Mouse (Mus musculus) 416B (cell line): ENCODE results near the gene Znhit1.

Experiments
- DNase-seq: peaks from one replicate; pipeline ENCODE4 v3.0.0; 2011; ENCODE audit warnings: low read depth

The Znhit1 gene

DNA sequence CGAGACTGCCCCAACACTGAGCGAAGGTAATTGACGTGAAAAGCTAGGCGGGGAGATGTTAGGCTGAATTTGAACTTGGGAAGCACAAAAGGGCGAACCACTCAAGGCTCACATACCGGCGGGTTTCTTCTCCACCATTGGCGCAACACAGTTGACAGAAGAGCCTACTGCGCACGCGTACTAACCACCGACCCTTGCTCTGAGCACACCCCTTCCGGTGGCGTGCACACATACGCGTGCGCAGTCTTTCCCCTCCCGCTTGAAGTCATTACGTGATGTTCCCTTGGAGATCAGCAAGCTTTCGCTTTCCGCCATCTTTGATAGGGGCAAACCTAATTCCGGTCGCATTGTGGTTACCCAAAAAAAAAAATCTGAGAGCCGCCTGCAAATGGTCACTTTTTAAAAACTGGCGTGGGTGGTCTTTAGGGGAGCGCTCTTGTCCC lies 1.1 kb downstream of the Znhit1 start, which contains the start of gene Plod3:
TSS of gene Plod3 (plus strand) at position 325 of the 443 bp plus-strand sequence.
- peak; percentile 99 for DNase-seq

DNA sequence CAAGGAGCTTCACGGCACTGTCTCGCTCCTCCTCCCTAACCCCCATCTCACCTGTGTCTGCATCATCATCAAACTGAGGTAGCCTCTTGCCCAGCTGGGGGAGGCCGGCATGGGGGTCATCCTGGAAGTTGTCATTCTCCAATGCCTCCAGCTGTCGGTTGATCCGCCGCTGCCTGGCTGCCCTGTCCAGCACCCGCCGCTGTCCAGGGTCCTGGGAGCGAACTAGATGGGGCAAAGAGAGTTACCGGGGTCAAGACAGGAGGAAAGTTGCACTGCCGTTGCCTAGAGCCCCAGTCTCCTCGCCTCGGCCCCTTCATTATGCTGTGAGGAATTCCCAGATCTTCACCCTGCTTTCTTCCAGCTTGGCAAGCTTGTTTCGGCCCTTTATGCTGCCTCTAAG lies 3.0 kb downstream of the Znhit1 start:
- no peak for DNase-seq

DNA sequence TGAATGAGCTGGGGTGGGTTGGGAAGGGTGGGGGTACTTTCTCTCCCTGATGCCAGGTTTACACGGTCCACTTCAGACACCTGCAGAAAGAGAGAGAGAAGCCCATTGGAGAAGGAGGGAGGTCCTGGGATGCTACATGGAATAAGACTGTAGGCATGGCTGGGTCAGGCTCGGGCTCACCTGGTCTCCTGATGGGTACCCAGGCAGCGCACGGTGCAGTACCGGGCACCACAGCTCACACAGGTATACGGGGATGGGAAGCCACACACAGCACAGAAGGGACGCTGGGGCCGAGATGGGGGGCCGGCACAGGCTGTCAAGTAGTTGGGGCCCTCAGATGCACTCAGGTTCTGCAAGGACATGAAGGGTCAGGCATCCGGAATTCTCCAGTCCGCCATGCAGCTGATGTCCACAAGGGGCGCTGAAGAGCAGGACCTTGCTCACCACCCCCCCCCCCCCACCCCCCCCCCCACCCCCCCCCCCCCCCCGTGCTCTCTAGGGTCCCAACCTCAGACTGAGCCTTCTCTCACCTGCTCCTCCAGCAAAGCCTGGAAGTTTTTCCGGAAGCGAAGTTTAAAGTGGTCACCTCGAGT lies 5.4 kb downstream of the Znhit1 start:
- DNase-seq = no peak

DNA sequence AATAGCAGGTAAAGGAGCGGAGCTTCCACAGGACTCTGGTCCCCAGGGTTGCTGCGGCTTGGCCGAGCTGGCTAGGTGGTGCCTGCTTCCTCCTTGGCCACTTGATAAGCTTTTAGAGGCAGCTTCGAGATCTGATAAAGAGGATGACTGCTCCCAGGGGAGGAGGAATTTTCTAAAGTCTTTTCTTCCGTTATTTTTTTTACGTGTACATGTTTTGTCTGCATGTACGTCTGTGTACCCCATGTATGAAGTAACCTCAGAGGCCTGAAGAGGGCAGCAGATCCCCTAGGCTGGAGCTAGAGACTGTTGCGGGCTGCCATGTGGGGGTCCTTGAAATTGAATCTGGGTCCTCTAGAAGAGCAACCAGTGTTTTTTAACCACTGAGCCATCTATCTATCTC lies 6.8 kb downstream of the Znhit1 start:
- no peak for DNase-seq

GRCm38 (mm10) chr5:136979762-136980161 lies 8.1 kb downstream of the Znhit1 start:
- peak; percentile 67 for DNase-seq

DNA sequence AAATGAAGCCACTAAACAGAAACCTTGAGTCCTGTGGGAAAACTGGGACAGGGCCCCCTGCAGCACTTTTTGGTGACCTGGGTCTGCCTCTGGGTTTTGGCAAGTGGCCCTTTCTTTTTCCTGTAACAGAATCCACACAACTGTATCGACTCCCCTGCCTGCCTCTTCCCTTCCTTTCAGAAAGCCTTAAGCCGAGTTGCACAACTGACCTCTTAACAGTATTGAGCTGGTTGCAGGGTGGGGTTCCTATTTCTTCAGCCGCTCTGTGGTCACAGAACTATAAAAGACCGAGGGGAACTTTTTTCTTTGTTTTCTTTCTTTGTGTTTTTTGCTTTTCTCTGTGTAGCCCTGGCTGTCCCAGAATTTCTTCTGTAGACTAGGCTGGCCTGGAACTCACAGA lies 10.1 kb downstream of the Znhit1 start:
- peak; percentile 89 for DNase-seq

- peak; percentile 82 for DNase-seq
Observed at GRCm38 (mm10) chr5:136973670-136974069, 14.2 kb downstream of the Znhit1 start.

DNA sequence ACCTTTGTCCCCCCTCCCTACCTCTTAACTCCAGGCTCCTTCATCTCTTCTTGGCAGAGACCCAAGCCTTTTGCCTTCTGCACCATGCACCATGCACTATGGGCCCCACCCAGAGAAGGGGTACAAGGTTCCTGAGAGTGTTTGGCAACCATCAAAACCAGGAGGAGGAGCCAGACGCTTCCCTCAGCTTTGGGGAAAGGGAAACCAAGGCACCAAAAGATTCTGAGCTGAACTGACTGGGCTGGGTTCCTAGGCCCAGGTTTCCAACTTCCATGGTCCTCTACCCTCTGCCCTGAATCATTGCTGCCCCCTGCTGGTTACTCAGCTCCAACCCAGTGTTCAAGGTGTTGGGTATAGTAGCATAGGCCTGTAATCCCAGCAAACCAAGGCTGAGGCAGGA lies 17.1 kb downstream of the Znhit1 start:
- peak; percentile 81 for DNase-seq

DNA sequence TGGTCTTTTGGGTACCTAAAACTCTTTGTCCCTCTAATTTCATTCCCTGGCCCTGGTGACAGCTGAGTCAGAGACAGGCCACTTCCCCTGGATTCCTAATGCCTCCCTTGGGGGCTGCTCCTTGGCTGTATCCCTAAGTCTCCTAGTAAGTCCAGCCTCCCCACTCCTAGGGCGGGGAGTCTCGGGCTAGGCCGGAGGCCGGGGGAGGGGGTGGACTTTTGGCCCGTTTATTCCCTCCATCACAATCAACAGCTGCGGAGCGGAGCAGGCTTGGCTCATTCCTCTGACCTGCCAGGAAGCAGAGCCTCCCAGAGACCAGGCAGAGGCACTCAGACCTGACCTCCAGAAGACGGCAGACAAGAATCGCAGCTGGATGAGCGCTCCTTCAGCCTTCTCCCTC lies 20.2 kb downstream of the Znhit1 start:
- no peak for DNase-seq

- DNase-seq = no peak
Observed at GRCm38 (mm10) chr5:136966861-136967455, 20.9 kb downstream of the Znhit1 start.

- no peak for DNase-seq
Observed at GRCm38 (mm10) chr5:136966331-136966730, 21.5 kb downstream of the Znhit1 start, which contains the start of gene Cldn15. Gene Cldn15, plus strand, starts transcription at chr5:136966616.

DNA sequence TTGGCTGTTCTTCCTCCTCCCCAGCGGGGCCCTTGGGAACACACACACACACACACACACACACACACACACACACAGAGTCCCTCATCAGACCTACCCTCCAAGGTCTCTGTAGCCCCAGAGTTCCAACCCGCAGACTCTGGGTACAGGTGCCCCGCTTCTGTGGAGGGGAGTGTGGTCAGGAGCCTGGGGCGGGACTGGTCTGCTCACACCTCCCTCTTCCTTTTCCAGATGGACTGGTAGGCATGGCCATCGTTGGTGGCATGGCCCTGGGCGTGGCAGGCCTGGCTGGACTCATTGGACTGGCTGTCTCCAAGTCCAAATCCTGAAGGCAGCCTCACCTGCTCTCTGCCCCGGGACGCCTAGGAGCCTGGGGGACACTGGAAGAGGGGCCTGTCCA lies 22.1 kb downstream of the Znhit1 start:
- DNase-seq = no peak

- DNase-seq = no peak
Observed at GRCm38 (mm10) chr5:136965210-136965609, 22.6 kb downstream of the Znhit1 start.

DNA sequence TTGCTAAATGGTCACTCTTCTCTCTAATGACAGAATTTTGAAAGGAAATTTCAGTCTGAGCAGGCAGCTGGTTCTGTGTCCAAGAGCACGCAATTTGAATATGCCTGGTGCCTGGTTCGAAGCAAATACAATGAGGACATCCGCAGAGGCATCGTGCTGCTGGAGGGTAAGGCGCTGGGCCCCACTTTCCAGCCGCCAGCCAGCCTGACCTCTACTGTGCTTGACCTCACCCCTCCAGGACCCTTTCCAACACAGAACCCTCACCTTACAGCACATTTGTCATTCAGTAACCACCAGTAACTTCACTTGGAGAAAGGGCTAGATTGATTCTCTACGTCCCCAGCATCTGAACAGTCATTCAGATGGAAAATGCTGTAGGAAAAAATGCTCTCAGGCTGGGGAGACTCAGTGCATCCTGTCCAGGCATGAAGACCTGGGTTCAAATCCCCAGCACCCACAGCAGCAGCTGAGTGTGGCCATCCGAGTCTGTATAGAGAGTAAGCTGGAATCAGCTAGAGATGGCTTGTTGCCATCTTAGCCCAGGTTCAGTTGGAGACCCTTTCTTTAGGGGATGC lies 24.8 kb downstream of the Znhit1 start:
- no peak for DNase-seq

- peak; percentile 84 for DNase-seq
Observed at GRCm38 (mm10) chr5:136962501-136962900, 25.3 kb downstream of the Znhit1 start.

DNA sequence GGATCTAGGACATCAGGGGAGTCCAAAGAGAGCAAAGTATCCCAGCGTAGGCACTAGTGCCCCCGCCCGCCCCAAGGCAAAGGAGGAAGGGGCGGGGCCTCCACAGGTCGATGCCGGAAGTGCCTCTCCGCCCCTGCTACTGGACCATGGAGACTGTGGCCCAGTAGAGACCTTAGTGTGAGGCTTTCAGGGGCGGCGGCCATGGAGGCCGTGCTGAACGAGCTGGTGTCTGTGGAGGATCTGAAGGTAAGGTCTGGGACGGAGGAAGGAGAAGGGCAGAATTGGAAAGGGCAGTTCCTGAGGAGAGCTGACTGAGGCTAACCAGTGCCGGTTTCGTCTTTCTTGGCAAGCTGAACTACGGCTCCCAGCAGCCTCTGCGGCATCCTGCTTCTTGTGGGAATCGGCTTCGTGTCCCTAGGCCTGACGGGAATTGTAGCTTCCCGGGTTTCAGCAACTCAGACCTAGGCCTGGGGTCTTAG lies 25.8 kb downstream of the Znhit1 start:
- peak; percentile 93 for DNase-seq

DNA sequence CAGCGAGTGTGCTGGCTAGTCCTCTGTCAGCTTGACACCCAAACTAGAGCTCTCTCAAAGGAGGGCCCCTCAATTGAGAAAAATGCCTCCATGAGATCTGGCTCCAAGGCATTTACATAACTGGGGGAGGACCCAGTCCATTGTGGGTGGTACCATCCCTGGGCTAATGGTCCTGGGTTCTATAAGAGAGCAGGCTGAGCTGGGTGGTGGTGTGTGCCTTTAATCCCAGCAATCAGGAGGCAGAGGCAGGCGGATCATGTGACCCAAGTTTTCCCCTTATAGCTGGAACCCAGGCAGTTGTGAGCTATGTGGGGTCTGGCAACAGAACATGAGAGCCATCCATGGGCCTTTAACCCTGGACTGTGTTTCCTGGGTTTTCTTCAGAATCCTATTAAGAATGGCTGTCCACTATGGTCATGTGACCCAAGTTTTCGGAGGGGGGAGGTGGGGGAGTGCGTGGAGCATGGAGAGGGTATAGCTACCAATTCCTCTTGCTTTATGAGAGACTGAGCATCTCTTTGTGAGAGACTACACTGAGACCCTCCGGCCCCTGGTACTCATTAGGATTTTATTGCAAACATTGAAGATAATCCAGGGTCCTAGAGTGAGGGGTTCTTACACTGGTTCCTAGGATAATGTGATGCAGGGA lies 26.4 kb downstream of the Znhit1 start:
- no peak for DNase-seq

GRCm38 (mm10) chr5:136960053-136960452 lies 27.8 kb downstream of the Znhit1 start:
- DNase-seq = no peak

- no peak for DNase-seq
Observed at GRCm38 (mm10) chr5:136958991-136959605, 28.7 kb downstream of the Znhit1 start.

DNA sequence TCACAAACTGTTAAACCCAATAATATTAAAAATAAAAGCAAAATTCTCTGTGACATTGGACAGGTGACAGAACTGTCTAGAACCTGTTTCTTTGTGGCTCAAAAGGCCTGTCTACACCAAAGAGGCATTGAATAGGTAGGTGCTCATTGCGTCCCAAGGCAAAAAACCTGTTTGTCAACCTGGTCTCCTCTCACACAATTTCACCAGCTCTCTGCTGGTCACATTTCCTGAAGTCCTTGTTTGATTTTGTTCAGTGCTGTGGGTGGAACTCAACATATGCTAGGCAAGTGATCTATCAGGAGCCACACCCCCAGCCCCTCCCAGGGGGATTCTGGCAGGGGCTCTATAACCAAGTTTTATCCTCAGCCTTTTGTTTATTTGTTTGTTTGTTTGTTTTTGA lies 30.6 kb downstream of the Znhit1 start:
- no peak for DNase-seq

GRCm38 (mm10) chr5:136955622-136956021 lies 32.2 kb downstream of the Znhit1 start:
- DNase-seq = peak; percentile 23

DNA sequence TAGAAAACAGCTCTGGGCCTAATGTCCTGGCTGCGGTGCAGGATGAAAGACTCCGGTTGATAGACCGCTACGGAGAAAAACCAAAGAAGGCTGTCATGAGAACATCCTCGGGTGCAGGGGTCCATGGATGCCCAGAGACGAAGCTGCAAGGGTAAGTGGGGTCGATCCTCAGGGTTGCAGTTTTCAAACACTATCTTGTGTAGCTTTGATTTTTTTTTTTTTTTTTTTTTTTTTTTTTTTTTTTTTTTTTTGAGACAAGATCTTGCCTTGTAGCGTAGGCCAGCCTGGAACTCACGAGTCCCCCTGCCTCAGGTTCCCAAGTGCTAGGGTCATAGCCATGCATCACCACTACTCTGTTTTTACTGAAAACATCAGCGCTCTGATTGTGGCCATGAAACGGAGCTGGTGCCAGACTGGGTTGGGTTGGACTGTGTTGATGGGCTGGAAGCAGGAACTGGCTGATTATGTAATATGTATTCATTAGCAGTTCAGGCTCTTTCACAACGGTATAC lies 34.3 kb downstream of the Znhit1 start:
- peak; percentile 70 for DNase-seq
